Mouse (Mus musculus) bone marrow macrophage, adult 2 months (primary cell): ENCODE results near the gene Col23a1.

Source experiments
- CTCF ChIP-seq: IDR thresholded peaks from 2 replicates; pipeline ENCODE4 v1.5.1; 2012; ENCODE audit warnings: low read depth, mild to moderate bottlenecking, low read length, moderate library complexity
- POLR2A ChIP-seq: IDR thresholded peaks from 2 replicates; pipeline ENCODE4 v1.6.1; 2012; ENCODE audit warnings: mild to moderate bottlenecking, low read depth, low read length, borderline replicate concordance

DNA sequence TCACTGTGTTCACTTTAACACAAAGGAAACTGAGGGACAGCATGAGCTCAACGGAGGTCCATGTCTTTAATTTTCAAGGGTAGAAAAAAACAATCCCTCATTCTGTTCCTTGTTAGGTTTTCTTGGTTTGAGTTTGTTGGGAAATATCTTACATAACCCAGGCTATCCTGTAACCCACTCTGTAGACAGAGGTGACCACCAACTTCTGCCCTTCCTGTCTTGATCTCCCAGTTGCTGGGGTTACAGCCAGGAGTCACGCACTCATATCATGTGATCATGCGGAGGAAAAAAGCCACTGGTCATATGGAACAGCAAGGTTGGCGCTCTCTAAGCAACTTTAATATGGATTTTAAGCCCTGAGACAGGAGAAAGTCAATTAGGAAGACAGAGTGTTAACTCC lies 32.7 kb upstream of the Col23a1 start:
- no peak for TF ChIP-seq CTCF
- TF ChIP-seq POLR2A, result no peak
